Mouse (Mus musculus): ENCODE data around the gene Ppfia3.
A peak's percentile ranks its signal among the peaks of the same experiment; 100 is the strongest.

Gene Ppfia3

GRCm38 (mm10) chr7:45343543-45343942 is 23.3 kb downstream of the Ppfia3 start:
- no peak for DNase-seq (ENCODE audit: low spot score)

GRCm38 (mm10) chr7:45342081-45342480 is 24.7 kb downstream of the Ppfia3 start:
- no peak for DNase-seq (ENCODE audit: low spot score)

DNA sequence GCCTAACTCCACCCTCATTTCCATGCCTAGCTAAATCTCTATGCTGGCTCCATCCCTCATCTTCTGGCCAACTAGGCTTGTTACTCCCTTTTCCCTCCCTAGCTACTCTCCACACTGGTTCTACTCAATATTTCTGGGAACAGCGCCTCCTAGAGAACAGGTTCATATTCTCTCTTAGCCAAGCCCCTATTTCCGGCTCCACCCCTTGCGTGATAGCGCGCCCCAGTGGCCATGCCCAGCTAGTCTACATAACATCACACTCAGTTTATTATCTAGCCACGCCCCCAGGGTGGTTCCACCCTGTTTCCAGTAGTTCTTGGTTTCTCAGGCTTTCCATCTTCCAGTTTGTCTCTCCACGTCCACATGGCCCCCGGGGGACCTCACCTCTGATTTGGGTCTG is 25.5 kb downstream of the Ppfia3 start:
- peak; percentile 51 for DNase-seq (ENCODE audit: low spot score)

DNA sequence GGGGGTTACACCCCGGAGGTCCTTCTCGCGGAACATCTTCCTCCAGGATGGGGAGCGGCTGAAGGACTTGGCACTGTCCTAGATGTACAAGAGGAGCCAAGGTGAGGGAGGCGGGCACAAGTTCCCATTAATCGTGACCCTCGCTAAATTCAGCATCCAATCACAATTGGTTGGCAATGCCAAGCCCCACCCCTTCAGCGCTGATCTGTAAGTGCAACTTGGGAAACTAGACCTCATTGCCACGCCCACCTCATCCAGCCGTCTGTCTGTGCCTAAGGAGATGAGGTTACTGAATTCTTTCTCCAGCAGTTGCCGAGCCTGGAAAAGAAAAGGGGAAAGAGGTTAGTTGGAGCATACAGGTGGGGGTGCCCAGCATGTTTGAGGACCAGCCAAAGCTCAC is 26.1 kb downstream of the Ppfia3 start:
- DNase-seq (ENCODE audit: low spot score): peak; percentile 58

DNA sequence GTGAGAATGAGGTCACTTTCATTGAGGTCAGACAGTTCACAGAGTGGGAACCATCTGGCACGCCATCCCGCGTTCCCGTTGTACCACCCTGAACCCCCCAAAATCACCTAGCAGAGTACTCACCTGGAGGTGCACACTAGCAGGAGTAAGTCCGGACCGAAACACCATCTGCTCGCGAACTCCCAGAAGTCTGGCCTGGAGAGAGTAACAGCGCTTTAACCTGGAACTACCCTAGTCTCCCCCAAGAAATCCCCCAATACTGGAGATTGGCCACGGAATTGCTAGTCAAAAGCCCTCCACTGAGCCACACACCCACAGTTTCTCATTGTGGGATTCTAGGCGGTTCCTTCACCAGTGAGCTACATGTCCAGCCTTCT is 26.8 kb downstream of the Ppfia3 start:
- DNase-seq (ENCODE audit: low spot score): no peak

GRCm38 (mm10) chr7:45339410-45340065 is 27.3 kb downstream of the Ppfia3 start:
- DNase-seq (ENCODE audit: low spot score): peak; percentile 86

DNA sequence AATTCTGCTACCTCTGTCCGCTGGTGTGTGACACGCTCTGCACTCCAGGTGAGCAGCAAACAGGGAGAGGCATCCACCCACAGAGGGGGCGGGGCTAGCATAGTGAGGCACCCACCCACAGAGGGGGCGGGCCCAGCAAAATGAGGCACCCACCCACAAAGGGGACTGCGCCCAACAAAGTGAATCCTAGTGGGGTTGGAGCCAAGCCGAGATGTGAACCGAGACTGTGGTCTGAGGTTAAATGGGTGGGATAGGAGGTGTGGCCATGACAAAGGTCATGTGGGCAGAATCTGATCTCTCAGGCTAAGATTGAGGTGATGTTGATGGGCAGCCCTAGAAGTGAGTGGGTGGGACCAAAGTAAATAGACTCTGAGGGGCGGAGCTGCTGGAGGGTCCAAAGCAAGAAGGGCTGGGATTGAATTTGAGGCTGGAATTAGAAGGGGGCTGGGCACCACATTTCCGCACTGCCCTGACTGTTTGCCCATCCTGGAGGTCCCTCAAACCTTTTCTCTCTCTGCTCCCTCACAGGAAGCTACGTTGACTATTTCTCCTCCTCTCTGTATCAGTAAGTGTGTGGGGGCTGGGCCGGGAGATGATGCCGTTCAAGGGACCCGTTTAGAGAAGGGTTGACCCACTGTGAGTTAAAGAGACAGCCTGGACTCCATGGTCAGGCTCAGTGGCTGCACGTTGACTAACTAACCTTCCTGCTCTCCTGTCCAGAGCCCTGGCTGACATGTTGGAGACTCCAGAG is 28.5 kb downstream of the Ppfia3 start:
- peak; percentile 29 for DNase-seq (ENCODE audit: low spot score)

DNA sequence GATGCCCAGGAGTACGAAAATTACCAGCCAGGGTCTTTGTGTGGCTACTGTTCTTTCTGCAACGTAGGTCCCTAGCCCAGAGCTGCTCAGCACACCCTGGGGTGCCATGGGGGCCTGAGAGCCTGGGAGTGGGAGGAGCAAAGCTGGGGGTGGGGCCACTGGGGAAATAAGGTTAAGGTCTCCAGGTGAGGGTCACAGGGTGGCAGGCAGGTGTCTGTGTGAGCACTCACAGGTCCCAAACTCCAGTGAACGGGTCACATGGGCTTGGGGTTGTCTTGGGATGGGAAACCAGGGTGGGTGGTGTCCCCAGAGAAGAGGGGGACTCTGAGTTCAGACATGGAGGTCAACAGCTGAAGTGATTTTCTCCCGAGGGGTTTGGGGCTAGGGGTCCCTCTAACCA is 29.4 kb downstream of the Ppfia3 start:
- no peak for DNase-seq (ENCODE audit: low spot score)

GRCm38 (mm10) chr7:45336319-45336718 is 30.5 kb downstream of the Ppfia3 start:
- no peak for DNase-seq (ENCODE audit: low spot score)

GRCm38 (mm10) chr7:45335056-45335455 is 31.8 kb downstream of the Ppfia3 start, which contains the start of gene Hrc:
TSS of gene Hrc (plus strand) at chr7:45335290.
- DNase-seq (ENCODE audit: low spot score): no peak

GRCm38 (mm10) chr7:45334605-45335004 is 32.2 kb downstream of the Ppfia3 start:
- no peak for DNase-seq (ENCODE audit: low spot score)

- peak; percentile 74 for DNase-seq (ENCODE audit: low spot score)
Measured at GRCm38 (mm10) chr7:45333431-45333982, 33.3 kb downstream of the Ppfia3 start, which contains the start of gene Trpm4. TSS of gene Trpm4 (minus strand) at chr7:45333780.

DNA sequence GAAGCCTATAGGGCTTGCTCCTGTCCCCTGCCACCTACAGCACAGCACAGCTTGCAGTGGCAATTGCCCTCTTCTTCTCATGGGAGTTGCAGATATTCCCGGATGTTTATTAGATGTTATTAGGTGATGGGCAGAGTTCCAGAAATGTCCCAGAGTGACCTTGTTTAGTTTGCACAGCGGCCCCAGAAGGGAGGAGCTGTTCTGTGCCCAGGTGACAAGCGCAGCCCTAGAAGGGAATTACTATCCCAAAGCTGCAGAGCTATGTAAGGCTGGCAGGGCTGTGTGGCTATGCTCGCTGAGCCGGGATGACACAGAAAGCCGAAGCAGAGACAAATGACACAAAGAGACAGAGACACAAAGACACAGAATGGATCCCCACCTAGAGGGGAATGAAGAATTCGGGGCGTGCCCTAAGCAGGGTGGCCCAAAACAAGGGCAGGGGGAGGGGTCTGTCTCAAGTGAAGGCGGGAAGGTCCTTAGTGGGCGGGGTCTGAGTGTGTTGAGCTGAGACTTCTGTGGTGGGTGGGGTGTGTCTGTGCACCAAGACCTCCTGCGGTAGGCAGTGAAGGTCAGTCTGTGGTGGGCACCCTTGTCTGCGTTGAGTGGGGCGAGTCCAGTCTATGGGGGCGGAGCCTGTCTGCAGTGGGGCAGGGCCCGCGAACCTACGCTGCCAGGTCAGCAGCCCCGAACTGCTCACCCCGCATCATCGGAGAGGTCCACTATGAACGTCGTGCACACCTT is 34.0 kb downstream of the Ppfia3 start:
- DNase-seq (ENCODE audit: low spot score): peak; percentile 55

DNA sequence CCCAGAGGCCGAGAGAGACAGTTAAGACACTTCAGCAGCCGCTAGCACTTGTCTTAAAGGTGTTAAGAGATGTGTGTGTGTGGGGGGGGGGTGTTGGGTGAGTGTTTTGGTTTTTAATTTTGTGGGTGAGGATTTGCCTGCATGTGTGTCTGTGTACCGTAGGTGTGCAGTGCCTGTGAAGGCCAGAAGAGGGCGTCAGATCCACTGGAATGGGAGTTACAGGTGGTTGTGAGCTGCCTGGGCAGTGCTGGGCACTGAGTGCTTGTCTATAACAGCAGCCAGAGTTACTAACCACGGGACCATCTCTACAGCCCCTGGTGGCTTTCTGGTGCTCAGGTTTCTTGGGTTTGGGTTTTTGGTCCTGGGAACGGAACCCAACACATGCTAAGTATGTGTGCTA is 35.3 kb downstream of the Ppfia3 start:
- no peak for DNase-seq (ENCODE audit: low spot score)

- no peak for DNase-seq (ENCODE audit: low spot score)
Measured at GRCm38 (mm10) chr7:45328841-45329475, 37.9 kb downstream of the Ppfia3 start.

DNA sequence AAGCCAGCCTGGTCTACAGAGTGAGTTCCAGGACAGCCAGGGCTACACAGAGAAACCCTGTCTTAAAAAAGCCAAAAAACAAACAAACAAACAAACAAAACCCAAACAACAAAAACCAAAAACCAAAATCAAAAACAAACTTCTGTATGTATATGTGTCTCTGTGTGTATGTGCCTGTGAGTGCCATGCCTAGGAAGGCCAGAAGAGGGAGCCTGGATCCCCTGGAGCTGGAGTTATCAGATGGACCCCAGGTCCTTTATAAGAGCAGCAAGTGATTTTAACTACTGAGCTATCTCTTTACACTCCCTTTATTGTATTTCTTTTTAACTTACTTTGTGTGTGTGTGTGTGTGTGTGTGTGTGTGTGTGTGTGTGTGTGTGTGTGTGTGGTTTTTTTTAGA is 41.0 kb downstream of the Ppfia3 start:
- DNase-seq (ENCODE audit: low spot score): no peak

DNA sequence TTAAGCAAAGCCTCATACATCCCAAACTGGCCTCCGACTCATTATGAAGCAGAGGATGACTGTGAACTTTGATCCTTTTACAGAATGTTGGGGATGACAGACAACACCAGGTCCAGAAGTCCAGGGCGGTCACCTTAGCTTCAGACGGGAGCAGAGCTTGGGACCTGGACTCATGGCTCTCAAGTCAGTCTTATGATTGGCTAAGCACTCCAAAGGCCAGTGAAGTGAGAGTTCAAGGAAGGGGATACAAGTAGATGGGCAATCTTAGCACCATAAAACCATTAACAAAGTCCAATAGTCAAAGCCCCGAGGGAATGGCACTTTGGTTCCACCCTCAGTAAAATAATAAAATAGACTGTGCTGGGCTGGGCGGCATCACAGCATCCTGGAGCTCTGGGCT is 43.8 kb downstream of the Ppfia3 start:
- DNase-seq (ENCODE audit: low spot score): no peak

DNA sequence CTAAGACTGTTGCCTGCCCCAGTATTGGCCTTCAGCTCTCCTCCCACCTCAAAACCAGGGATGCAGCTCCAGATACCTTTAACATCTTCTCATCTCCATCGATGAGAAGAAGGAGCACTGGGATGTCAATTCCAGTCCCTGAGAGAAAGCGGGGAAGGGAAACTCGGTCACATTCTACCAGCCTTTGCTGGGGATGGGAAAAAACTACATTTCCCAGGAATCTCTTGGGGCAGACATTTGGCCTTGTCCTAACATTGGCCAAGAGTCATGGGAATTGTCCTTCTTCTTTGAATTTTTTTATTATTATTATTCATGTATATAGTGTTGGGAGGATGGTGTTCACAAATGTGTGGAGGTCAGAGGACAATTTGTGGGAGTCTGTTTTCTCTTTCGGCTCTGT is 44.6 kb downstream of the Ppfia3 start:
- DNase-seq (ENCODE audit: low spot score): no peak

- no peak for DNase-seq (ENCODE audit: low spot score)
Measured at GRCm38 (mm10) chr7:45316536-45316935, 50.3 kb downstream of the Ppfia3 start.

DNA sequence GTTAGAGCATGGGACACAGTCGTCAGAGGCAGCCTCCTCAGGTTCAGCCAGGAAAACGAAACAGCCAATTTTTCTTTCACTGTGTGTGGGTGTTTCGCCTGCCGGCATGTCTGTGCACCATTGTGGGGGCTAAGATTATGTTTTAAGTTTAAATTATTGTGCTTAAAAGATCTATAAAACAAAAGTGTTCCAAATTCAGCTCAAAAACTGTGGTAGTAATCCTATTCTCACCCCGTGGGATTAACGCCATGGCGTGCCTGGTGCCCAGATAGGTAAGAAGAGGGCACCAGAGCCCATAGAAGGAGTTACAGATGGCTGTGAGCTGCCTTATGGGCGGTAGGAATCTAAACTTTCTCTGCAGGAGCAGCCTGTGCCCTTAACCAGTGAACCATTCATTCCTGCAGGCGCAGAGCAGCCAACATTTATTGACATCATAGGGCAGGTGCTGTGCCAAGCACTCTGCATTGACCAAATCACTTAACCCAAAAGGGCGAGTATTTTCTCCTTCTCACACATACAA is 51.6 kb downstream of the Ppfia3 start:
- no peak for DNase-seq (ENCODE audit: low spot score)

DNA sequence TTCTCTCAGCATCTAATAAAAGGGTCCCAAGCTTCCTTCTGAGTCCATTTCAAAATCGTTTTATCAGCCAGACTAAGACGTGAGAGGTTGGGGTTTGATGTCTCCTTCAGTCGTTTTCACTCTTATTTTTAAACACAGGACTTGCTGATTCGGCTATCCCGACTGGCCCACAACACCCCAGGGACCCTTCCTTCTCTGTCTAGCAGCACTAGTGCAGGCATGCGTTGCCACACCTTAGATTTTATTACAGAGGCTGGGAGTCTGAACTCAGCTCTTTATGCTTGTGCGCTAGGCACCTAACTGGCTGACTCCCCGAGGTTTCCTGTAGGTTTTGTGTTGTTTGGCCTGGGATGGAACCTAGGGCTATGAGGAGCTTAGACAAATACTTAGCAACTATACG is 53.3 kb downstream of the Ppfia3 start:
- DNase-seq (ENCODE audit: low spot score): no peak

Measured in yolk sac, embryonic 10.5 days (tissue).